8 mouse cellular contexts compared by ENCODE assay signal in genomic region chr16:36041625-36042020, GRCm38 (mm10). TPM values are rescaled to one million over a fixed set of nuclear protein-coding genes. Genes with fewer than 3 reads are reported as not detected.
DNase-seq lines count a peak whose midpoint lies in the region; ATAC-seq lines count a peak whose summit lies in the region.

No protein-coding gene starts in this region.

- peaks cover 37% of the 10 kb centered on the region for H3K36me3 ChIP-seq in lung, embryonic 15.5 days
- peaks cover 44% of the 10 kb centered on the region for H3K36me3 ChIP-seq in embryonic facial prominence, embryonic 15.5 days
- peaks cover 10% of the 10 kb centered on the region for H3K36me3 ChIP-seq in intestine, embryonic 16.5 days (ENCODE audit: control insufficient read depth, insufficient read depth, low read length)
- H3K36me3 ChIP-seq in neural tube, embryonic 13.5 days, result peaks cover 35% of the 10 kb centered on the region

- H3K27me3 ChIP-seq in lung, embryonic 15.5 days, result no peaks in the 10 kb centered on the region
- H3K27me3 ChIP-seq in embryonic facial prominence, embryonic 15.5 days, result no peaks in the 10 kb centered on the region
- H3K27me3 ChIP-seq in intestine, embryonic 16.5 days (replicated peaks; ENCODE audit: control insufficient read depth, insufficient read depth, low read length), result no peaks in the 10 kb centered on the region
- H3K27me3 ChIP-seq in neural tube, embryonic 13.5 days, result no peaks in the 10 kb centered on the region

- peaks cover 11% of the 10 kb centered on the region; the same call in 1 of the 2 replicates for H3K4me1 ChIP-seq in lung, embryonic 15.5 days
- peaks cover 10% of the 10 kb centered on the region for H3K4me1 ChIP-seq in embryonic facial prominence, embryonic 15.5 days
- peaks cover 8% of the 10 kb centered on the region for H3K4me1 ChIP-seq in intestine, embryonic 16.5 days (ENCODE audit: control insufficient read depth, insufficient read depth, low read length)
- peaks cover 33% of the 10 kb centered on the region for H3K4me1 ChIP-seq in neural tube, embryonic 13.5 days (replicated peaks)

- ATAC-seq in lung, embryonic 15.5 days (ENCODE audit: borderline replicate concordance, extremely low read depth, low FRiP score, low TSS enrichment), result no peak
- no peak for ATAC-seq in embryonic facial prominence, embryonic 15.5 days (ENCODE audit: insufficient number of reproducible peaks, low FRiP score, low TSS enrichment, low read depth)
- no peak for ATAC-seq in intestine, embryonic 16.5 days
- ATAC-seq in neural tube, embryonic 13.5 days (ENCODE audit: low read depth), result no peak

- peak overlapping the region; percentile 60 for H3K9ac ChIP-seq in lung, embryonic 15.5 days
- H3K9ac ChIP-seq in embryonic facial prominence, embryonic 15.5 days, result peak overlapping the region; percentile 45
- peak overlapping the region; percentile 83 for H3K9ac ChIP-seq in intestine, embryonic 16.5 days (ENCODE audit: low read depth, low read length)
- H3K9ac ChIP-seq in neural tube, embryonic 13.5 days, result peak overlapping the region; percentile 76

- peak overlapping the region; percentile 82 for H3K27ac ChIP-seq in lung, embryonic 15.5 days
- H3K27ac ChIP-seq in embryonic facial prominence, embryonic 15.5 days (replicated peaks), result peak overlapping the region; percentile 91
- peak overlapping the region; percentile 82 for H3K27ac ChIP-seq in intestine, embryonic 16.5 days (ENCODE audit: low read length)
- peak overlapping the region; percentile 81 for H3K27ac ChIP-seq in neural tube, embryonic 13.5 days (replicated peaks)

- no peak for DNase-seq in lung, postnatal 4 days
- no peak for DNase-seq in adrenal gland, postnatal 4 days (ENCODE audit: low spot score in 2 of 2)
- DNase-seq in right cerebral cortex, adult 18-20 months, result no peak
- DNase-seq in thymus, adult 18-20 months, result no peak

- peak overlapping the region; percentile 62 for H3K4me3 ChIP-seq in lung, embryonic 15.5 days
- peak overlapping the region; percentile 64 for H3K4me3 ChIP-seq in embryonic facial prominence, embryonic 15.5 days (replicated peaks)
- H3K4me3 ChIP-seq in intestine, embryonic 16.5 days (ENCODE audit: low read length), result peak overlapping the region; percentile 71
- peak overlapping the region; percentile 62 for H3K4me3 ChIP-seq in neural tube, embryonic 13.5 days

- 30% methylated on average over 11 of the region's 11 CpGs for WGBS in lung, embryonic 15.5 days
- 26% methylated on average over 11 of the region's 11 CpGs for WGBS in embryonic facial prominence, embryonic 15.5 days
- WGBS in intestine, embryonic 16.5 days, result 22% methylated on average over 11 of the region's 11 CpGs
- WGBS in neural tube, embryonic 13.5 days, result 33% methylated on average over 11 of the region's 11 CpGs

- H3K9me3 ChIP-seq in lung, embryonic 15.5 days, result no peaks in the 10 kb centered on the region
- no peaks in the 10 kb centered on the region for H3K9me3 ChIP-seq in embryonic facial prominence, embryonic 15.5 days (replicated peaks)
- no peaks in the 10 kb centered on the region for H3K9me3 ChIP-seq in intestine, embryonic 16.5 days (ENCODE audit: control insufficient read depth, low read length)
- no peaks in the 10 kb centered on the region for H3K9me3 ChIP-seq in neural tube, embryonic 13.5 days

- H3K4me2 ChIP-seq in lung, embryonic 15.5 days, result peak overlapping the region; percentile 70
- H3K4me2 ChIP-seq in embryonic facial prominence, embryonic 15.5 days (replicated peaks), result peak overlapping the region; percentile 79
- peak overlapping the region; percentile 75 for H3K4me2 ChIP-seq in intestine, embryonic 16.5 days (ENCODE audit: low read depth, low read length)
- peak overlapping the region; percentile 75 for H3K4me2 ChIP-seq in neural tube, embryonic 13.5 days

RNA-seq across cellular contexts. Expression of gene Wdr5b, which starts 0.6 kb away (rescaled TPM):
- polyA plus RNA-seq in lung, embryonic 15.5 days (2015; fragmentation: Nextera tagmentation; extraction: Ambion mirVana), result 9.4 and 9.6 TPM in 2 replicates
- polyA plus RNA-seq in embryonic facial prominence, embryonic 15.5 days (2015; fragmentation: Nextera tagmentation; extraction: Ambion mirVana), result 10.4 and 11.0 TPM in 2 replicates
- polyA plus RNA-seq in intestine, embryonic 16.5 days (2015; fragmentation: Nextera tagmentation; extraction: Ambion mirVana), result 5.7 and 5.9 TPM in 2 replicates
- polyA plus RNA-seq in neural tube, embryonic 13.5 days (2015; fragmentation: Nextera tagmentation; extraction: Ambion mirVana), result 12.6 and 14.4 TPM in 2 replicates
- total RNA-seq in adrenal gland, postnatal 4 days (2021), result 1 to 10 TPM; 7.4 to 9.3 TPM

RNA-seq across cellular contexts. Expression of gene Fam162a, which starts 29.8 kb away (rescaled TPM):
- polyA plus RNA-seq in lung, embryonic 15.5 days (2015; fragmentation: Nextera tagmentation; extraction: Ambion mirVana), result 318 and 348 TPM in 2 replicates
- 615 and 648 TPM in 2 replicates for polyA plus RNA-seq in embryonic facial prominence, embryonic 15.5 days (2015; fragmentation: Nextera tagmentation; extraction: Ambion mirVana)
- 513 and 517 TPM in 2 replicates for polyA plus RNA-seq in intestine, embryonic 16.5 days (2015; fragmentation: Nextera tagmentation; extraction: Ambion mirVana)
- 166 and 181 TPM in 2 replicates for polyA plus RNA-seq in neural tube, embryonic 13.5 days (2015; fragmentation: Nextera tagmentation; extraction: Ambion mirVana)
- total RNA-seq in adrenal gland, postnatal 4 days (2021), result 100 to 1,000 TPM; 142 to 143 TPM

RNA-seq across cellular contexts. Expression of gene Ccdc58, which starts 29.9 kb away (rescaled TPM):
- 75.3 and 78.1 TPM in 2 replicates for polyA plus RNA-seq in lung, embryonic 15.5 days (2015; fragmentation: Nextera tagmentation; extraction: Ambion mirVana)
- 67.6 and 76.7 TPM in 2 replicates for polyA plus RNA-seq in embryonic facial prominence, embryonic 15.5 days (2015; fragmentation: Nextera tagmentation; extraction: Ambion mirVana)
- 104 and 121 TPM in 2 replicates for polyA plus RNA-seq in intestine, embryonic 16.5 days (2015; fragmentation: Nextera tagmentation; extraction: Ambion mirVana)
- polyA plus RNA-seq in neural tube, embryonic 13.5 days (2015; fragmentation: Nextera tagmentation; extraction: Ambion mirVana), result 41.7 and 46.5 TPM in 2 replicates
- total RNA-seq in adrenal gland, postnatal 4 days (2021), result 10 to 100 TPM; 67.8 to 69.9 TPM
